Mouse (Mus musculus) CH12.LX (cell line): ENCODE results near the gene Mrpl48.

Experiments used
- BHLHE40 ChIP-seq: IDR thresholded peaks from 2 replicates; pipeline ENCODE4 v1.6.1; 2011; ENCODE audit warnings: mild to moderate bottlenecking, low read depth, low read length, improper control_type of control experiment
- CTCF ChIP-seq, 2 experiments: IDR thresholded peaks in 1 of 2; conservative IDR thresholded peaks in 1 of 2; 2 replicates each; pipeline ENCODE4 v1.5.1; 2011 to 2012; ENCODE audit warnings: low read depth in 2 of 2, low read length in 2 of 2, improper control_type of control experiment in 1 of 2, inconsistent platforms in 1 of 2, mild to moderate bottlenecking in 1 of 2, moderate library complexity in 1 of 2
- E2F4 ChIP-seq: IDR thresholded peaks from 2 replicates; pipeline ENCODE4 v1.6.1; 2011; ENCODE audit warnings: low read depth, low read length, improper control_type of control experiment; ENCODE audit not compliant: insufficient replicate concordance
- EP300 ChIP-seq: IDR thresholded peaks from 2 replicates; pipeline ENCODE4 v1.6.1; 2011; ENCODE audit warnings: low read length, improper control_type of control experiment
- JUND ChIP-seq: conservative IDR thresholded peaks from 2 replicates; pipeline ENCODE4 v1.6.1; 2011; ENCODE audit warnings: low read depth, low read length, improper control_type of control experiment
- MAZ ChIP-seq: IDR thresholded peaks from 2 replicates; pipeline ENCODE4 v1.6.1; 2012; ENCODE audit warnings: low read depth, mild to moderate bottlenecking, inconsistent platforms, low read length, improper control_type of control experiment, moderate library complexity
- NELFE ChIP-seq: IDR thresholded peaks from 2 replicates; pipeline ENCODE4 v1.6.1; 2011; ENCODE audit warnings: low read depth, low read length, improper control_type of control experiment
- POLR2A ChIP-seq: IDR thresholded peaks from 2 replicates; pipeline ENCODE4 v1.6.1; 2011; ENCODE audit warnings: low read depth, mild to moderate bottlenecking, improper control_type of control experiment, low read length
- TBP ChIP-seq: conservative IDR thresholded peaks from 2 replicates; pipeline ENCODE4 v1.6.1; 2011; ENCODE audit warnings: low read depth, low read length, improper control_type of control experiment
- UBTF ChIP-seq: IDR thresholded peaks from 2 replicates; pipeline ENCODE4 v1.6.1; 2012; ENCODE audit warnings: low read depth, mild to moderate bottlenecking, inconsistent platforms, low read length, improper control_type of control experiment, moderate library complexity
- ZC3H11A ChIP-seq: IDR thresholded peaks from 2 replicates; pipeline ENCODE4 v1.6.1; 2012; ENCODE audit warnings: low read depth, mild to moderate bottlenecking, inconsistent platforms, low read length, improper control_type of control experiment
- ZMIZ1 ChIP-seq: IDR thresholded peaks from 2 replicates; pipeline ENCODE4 v1.6.1; 2012; ENCODE audit warnings: low read depth, mild to moderate bottlenecking, inconsistent platforms, low read length, improper control_type of control experiment
- ZNF384 ChIP-seq: IDR thresholded peaks from 2 replicates; pipeline ENCODE4 v1.6.1; 2012; ENCODE audit warnings: low read depth, low read length, improper control_type of control experiment, inconsistent platforms

DNA sequence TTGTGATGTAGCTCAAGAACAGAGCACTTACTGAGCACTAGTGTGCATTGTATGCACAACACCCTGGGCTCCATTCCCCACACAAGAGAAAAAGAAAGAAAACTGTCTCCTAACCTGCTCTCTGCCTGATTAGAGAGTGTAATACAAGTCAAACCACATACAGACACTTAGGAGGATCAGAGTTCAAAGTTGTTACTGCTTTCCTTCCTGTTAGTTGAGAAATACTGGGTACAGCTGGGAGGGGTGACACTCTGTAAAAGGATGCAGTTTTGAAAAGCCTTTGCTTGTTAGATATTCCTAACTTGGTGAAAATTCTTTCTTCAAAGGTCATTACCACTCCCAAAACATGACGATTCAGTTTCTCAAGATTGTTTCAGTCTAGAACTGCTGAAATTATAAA, 18.3 kb downstream of the Mrpl48 start:
- TF ChIP-seq BHLHE40 (no peak), CTCF (conservative IDR thresholded peaks at IDR 0.05 in 1 of 2, IDR thresholded peaks at IDR 0.05 in 1 of 2; ENCODE audit: low read depth in 2 of 2, low read length in 2 of 2) (no peak), JUND (no peak), ZMIZ1 (no peak), POLR2A (no peak), NELFE (no peak), ZC3H11A (no peak), MAZ (no peak), EP300 (no peak), E2F4 (no peak), ZNF384 (no peak), UBTF (no peak), TBP (no peak)
